Mouse (Mus musculus): ENCODE data around the gene Neurog2.

DNA sequence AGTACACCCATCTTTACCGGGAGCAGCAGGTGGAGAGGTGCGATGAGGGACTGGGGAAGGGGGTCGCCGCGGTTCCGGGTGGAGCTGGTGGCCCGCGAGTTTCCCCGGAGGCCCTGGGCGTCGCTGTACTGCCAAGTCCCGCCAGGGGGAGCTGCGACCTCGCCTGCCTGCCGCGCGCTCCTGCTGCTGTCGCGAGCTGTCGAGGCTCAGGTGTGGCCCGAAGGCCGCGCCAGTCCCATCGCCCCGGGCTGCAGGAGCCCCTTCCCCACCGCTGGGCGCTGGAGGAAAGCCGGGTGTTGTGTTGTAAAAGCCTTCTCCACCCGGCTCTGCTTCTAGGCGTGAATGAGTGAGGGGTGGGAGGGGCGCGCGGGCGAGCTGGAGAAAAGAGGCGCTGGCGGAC, 7.6 kb upstream of the Neurog2 start:
- TF ChIP-seq CTCF (IDR thresholded peaks at IDR 0.05; ENCODE audit: extremely low read depth, insufficient read depth, insufficient read length, insufficient replicate concordance) (peak; percentile 87), POLR2A (IDR thresholded peaks at IDR 0.05; ENCODE audit: low read depth, low read length) (no peak)

All from spleen, adult 2 months (tissue).